Mouse (Mus musculus) spleen, adult 2 months (tissue): ENCODE measurements around the gene Mapk1ip1l. TPM values are rescaled to one million over a fixed set of nuclear protein-coding genes. Genes with fewer than 3 reads are reported as not detected.

Experiments
- DNase-seq, 2 experiments: peaks; one replicate each; pipeline versions ENCODE4 v3.0.0 to v3.0.0-alpha.2; 2012 to 2021; ENCODE audit warnings: low spot score in 2 of 2, low read depth in 1 of 2
- H3K27ac ChIP-seq: fragments of 200-500 bp; 2 replicates; pipeline ENCODE4 v1.5.1; 2012; ENCODE audit warnings: low read length, inconsistent platforms; ENCODE audit not compliant: insufficient read depth
- H3K27me3 ChIP-seq: fragments of 200-500 bp; 2 replicates; pipeline ENCODE4 v1.6.1; 2012; ENCODE audit warnings: mild to moderate bottlenecking, moderate library complexity, low read length, inconsistent platforms; ENCODE audit not compliant: control insufficient read depth, insufficient read depth
- H3K36me3 ChIP-seq: fragments of 200-500 bp; 2 replicates; pipeline ENCODE4 v1.6.1; 2012; ENCODE audit warnings: mild to moderate bottlenecking, low read length, inconsistent platforms; ENCODE audit not compliant: control insufficient read depth, insufficient read depth
- H3K4me1 ChIP-seq: fragments of 200-500 bp; 2 replicates; pipeline ENCODE4 v1.6.1; 2011; ENCODE audit warnings: inconsistent platforms; ENCODE audit not compliant: control insufficient read depth, insufficient read depth, insufficient read length
- H3K4me3 ChIP-seq: fragments of 200-500 bp; 2 replicates; pipeline ENCODE4 v1.5.1; 2011; ENCODE audit warnings: mild to moderate bottlenecking, inconsistent platforms; ENCODE audit not compliant: insufficient read depth, insufficient read length; ENCODE audit errors: extremely low read depth
- CTCF ChIP-seq: fragments of 200-500 bp; IDR thresholded peaks from 2 replicates; pipeline ENCODE4 v1.5.1; 2011; ENCODE audit warnings: mild to moderate bottlenecking, inconsistent platforms; ENCODE audit not compliant: insufficient read depth, insufficient read length, insufficient replicate concordance; ENCODE audit errors: extremely low read depth
- POLR2A ChIP-seq: fragments of 200-500 bp; IDR thresholded peaks from 2 replicates; pipeline ENCODE4 v1.6.1; 2011; ENCODE audit warnings: low read depth, low read length, inconsistent platforms
- WGBS: fragments of 180-500 bp; shearing (Covaris S2); methylation state at CpG from one replicate; pipeline ENCODE4 v1.1.7; 2018; 5-methylcytosine and 5-hydroxymethylcytosine counted together
- polyA plus RNA-seq: library from polyadenylated mRNA; depleted of rRNA; stranded (reverse); fragments of >200 nt; gene quantifications from 2 replicates; pipeline ENCODE4 v1.2.3, GENCODE M21; 2012; rRNA removed

Mapk1ip1l gene
- polyA plus RNA-seq = 38.1 and 40.4 TPM in 2 replicates

DNA sequence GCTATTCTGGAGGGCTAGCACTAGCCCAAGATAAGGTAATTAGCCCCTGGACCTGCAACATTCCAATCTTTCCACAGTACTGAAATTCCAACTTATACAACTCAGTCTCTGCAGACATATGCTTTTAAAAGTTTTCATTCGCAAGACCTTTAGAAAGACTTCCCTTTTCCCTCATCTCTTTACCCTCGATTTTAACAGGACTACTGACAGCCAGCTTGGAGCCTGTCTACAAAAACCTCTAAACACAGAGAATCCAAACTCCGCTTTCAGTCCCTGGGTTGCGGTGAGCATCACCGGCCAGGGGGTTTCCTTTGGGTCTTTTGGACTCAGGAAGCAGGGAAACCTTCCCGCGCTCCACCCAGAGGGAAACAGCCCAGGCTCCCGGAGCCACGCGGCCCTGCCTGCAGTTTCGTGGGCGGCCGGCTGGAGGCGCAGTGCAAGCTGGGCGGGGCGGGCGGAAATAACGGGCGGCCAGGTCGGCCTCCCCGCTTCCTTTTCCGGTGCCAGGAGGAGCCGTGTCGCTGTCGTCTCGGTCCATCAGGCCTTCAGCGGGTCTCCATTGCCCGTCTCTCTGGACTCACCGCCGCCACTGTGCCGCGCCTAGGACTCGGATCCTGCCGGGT lies at the start of gene Mapk1ip1l:
Gene Mapk1ip1l (plus strand): TSS at position 482 of the 623 bp plus-strand sequence.
- Histone ChIP-seq H3K4me3 (peak within 1 kb of the TSS; percentile 100), H3K27ac (peak within 1 kb of the TSS; percentile 98), H3K4me1 (peaks cover 2% of the 10 kb centered on the region; the same call in 1 of the 2 replicates), H3K36me3 (peaks cover 2% of the 10 kb centered on the region; the same call in 1 of the 2 replicates), H3K27me3 (no peaks in the 10 kb centered on the region)
- peak; percentile 57 to 85 for DNase-seq
- WGBS = under 1% methylated on average over 34 of the region's 34 CpGs
- TF ChIP-seq POLR2A (peak; percentile 73), CTCF (peak; percentile 90)

DNA sequence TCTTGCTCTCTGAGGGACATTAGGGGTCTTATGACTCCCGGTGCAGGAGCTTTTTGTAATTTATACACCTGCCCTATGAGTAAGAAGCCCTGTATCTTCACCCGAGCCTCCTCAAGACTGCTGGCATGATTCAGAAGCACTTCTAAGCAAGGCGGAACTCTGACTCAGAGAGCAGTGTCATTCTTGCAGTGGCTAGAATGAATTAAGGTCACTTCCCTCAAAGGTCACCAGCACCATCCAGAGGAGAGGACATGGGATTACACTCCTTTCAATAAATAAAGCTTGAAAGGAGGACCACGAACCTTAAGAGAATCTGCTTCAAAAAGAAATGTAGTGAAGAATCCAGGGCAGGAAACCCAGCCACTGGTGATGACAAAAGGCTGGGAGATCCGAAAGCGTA lies 48.2 kb upstream of the Mapk1ip1l start:
- H3K4me3 ChIP-seq = no peak overlapping the region
- no peak for TF ChIP-seq CTCF
- no peak for TF ChIP-seq POLR2A
- WGBS = 88% methylated on average over 6 of the region's 6 CpGs
- no peak overlapping the region for H3K27ac ChIP-seq
- DNase-seq = no peak
- H3K27me3 ChIP-seq = no peaks in the 10 kb centered on the region
- no peaks in the 10 kb centered on the region for H3K4me1 ChIP-seq
- H3K36me3 ChIP-seq = peaks cover 14% of the 10 kb centered on the region

DNA sequence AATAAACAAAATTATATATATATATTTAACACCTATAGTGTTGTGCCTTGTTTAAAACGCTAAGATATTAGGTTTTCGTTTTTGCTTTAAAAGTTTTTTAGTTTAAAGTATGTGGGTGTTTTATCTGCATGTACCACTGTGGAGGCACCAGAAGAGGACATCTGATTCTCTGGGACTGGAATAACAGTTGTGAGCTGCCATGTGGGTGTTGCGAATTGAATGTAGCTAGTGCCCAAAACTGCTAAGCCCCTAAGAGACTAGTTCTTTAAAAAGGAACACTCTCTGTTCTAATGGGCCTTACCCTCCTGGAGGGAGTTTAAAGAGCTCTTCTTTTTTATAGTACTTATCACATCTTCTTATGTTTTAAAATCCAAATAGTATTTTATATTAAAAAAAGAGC lies 33.2 kb upstream of the Mapk1ip1l start:
- no peak overlapping the region for H3K27ac ChIP-seq
- H3K27me3 ChIP-seq = no peaks in the 10 kb centered on the region
- H3K36me3 ChIP-seq = peaks cover 10% of the 10 kb centered on the region
- TF ChIP-seq CTCF = no peak
- TF ChIP-seq POLR2A = no peak
- no peak for DNase-seq
- no peak overlapping the region for H3K4me3 ChIP-seq
- 98% methylated on average over 3 of the region's 3 CpGs for WGBS
- H3K4me1 ChIP-seq = no peaks in the 10 kb centered on the region

DNA sequence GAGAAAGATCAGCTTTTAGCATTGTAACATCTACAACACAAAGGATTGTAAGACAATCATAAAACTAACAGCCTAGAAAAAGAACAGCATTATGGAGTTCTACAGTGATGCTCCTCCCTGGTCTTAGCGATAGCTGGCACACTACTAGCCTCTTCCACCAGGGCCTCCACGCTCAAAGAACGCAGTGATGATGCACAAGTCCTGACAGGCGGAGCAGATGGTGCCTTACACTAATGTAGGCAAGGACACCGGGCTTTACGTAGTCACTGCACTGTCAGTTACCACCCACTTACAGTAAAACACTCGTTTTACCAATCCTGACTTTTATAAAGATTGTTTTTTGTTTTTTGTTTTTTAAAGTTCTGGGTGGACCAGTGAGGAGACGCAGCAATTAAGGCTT lies 32.2 kb upstream of the Mapk1ip1l start:
- WGBS = 97% methylated on average over 8 of the region's 8 CpGs
- no peak overlapping the region for H3K4me3 ChIP-seq
- TF ChIP-seq CTCF (no peak), POLR2A (no peak)
- no peak for DNase-seq
- H3K4me1 ChIP-seq = no peaks in the 10 kb centered on the region
- no peak overlapping the region for H3K27ac ChIP-seq
- no peaks in the 10 kb centered on the region for H3K27me3 ChIP-seq
- H3K36me3 ChIP-seq = peaks cover 10% of the 10 kb centered on the region

DNA sequence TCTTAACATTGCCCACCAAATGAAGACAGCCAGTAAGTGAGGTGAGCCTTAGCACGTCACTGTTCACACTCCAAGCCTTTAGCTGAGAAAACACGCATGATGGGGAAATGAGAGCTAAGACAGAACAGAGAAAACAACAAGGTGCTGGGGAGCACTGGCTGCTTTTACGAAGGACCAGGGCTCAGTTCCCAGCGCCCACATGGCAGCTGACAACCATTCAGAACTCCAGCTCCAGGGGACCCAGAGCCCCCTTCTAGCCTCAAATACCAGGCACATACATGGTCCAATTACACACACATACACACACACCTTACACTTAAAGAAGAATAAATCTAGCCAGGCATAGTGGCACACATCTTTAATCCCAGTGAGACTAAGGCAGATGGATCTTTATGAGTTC lies 29.0 kb upstream of the Mapk1ip1l start:
- DNase-seq = no peak
- Histone ChIP-seq H3K4me3 (no peak overlapping the region), H3K27ac (no peak overlapping the region), H3K27me3 (no peaks in the 10 kb centered on the region), H3K36me3 (peaks cover 16% of the 10 kb centered on the region), H3K4me1 (no peaks in the 10 kb centered on the region)
- WGBS = 96% methylated on average over 4 of the region's 4 CpGs
- TF ChIP-seq CTCF = no peak
- no peak for TF ChIP-seq POLR2A

DNA sequence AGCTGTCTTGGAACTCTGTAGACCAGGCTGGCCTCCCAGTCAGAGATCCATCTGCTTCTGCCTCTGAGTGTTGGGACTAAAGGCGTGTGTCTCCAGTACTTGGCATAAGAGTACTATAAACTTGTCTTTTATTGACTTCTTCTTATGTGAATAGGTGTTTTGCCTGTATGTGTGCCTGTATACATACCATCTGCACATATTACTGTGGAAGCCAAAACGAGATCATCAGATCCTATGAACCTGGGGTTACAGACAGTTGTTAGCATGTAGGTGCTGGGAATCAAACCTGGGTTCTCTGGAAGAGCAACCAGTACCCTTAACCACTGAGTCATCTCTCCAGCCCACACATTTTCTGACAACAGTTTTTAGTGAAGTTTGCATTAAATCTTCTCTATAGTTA lies 28.4 kb upstream of the Mapk1ip1l start:
- Histone ChIP-seq H3K27ac (no peak overlapping the region), H3K36me3 (peaks cover 16% of the 10 kb centered on the region), H3K4me3 (no peak overlapping the region), H3K4me1 (no peaks in the 10 kb centered on the region), H3K27me3 (no peaks in the 10 kb centered on the region)
- 99% methylated on average over 2 of the region's 2 CpGs for WGBS
- TF ChIP-seq CTCF = no peak
- TF ChIP-seq POLR2A = no peak
- no peak for DNase-seq

DNA sequence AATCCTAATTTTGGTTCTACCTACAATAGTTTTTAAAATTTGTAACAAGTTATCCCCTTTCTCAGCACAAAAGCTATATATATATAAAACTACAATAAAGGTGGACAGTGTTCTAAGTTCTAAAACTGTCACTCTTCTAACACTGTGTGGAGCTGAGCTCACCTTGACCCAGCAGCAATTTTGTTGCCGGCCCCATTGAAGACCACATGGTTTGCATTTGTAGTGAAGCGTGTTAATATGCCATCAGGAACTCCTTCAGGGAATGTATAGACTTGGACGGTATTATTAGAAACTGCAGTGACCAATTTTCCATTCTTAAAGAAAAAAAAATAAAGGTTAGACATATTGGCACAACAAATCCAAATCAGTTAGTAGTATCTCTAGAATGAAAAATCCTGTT lies 24.3 kb upstream of the Mapk1ip1l start:
- Histone ChIP-seq H3K4me1 (no peaks in the 10 kb centered on the region), H3K36me3 (peaks cover 12% of the 10 kb centered on the region), H3K27me3 (no peaks in the 10 kb centered on the region), H3K27ac (no peak overlapping the region), H3K4me3 (no peak overlapping the region)
- 94% methylated on average over 3 of the region's 3 CpGs for WGBS
- no peak for DNase-seq
- TF ChIP-seq CTCF (no peak), POLR2A (no peak)
